Mouse (Mus musculus) mesoderm, embryonic 11.5 days (tissue): ENCODE data around the gene 0610010K14Rik.

Experiments used
- DNase-seq: peaks from one replicate; pipeline ENCODE4 v3.0.0-alpha.2; 2012; ENCODE audit warnings: low read depth, low spot score

0610010K14Rik gene

DNA sequence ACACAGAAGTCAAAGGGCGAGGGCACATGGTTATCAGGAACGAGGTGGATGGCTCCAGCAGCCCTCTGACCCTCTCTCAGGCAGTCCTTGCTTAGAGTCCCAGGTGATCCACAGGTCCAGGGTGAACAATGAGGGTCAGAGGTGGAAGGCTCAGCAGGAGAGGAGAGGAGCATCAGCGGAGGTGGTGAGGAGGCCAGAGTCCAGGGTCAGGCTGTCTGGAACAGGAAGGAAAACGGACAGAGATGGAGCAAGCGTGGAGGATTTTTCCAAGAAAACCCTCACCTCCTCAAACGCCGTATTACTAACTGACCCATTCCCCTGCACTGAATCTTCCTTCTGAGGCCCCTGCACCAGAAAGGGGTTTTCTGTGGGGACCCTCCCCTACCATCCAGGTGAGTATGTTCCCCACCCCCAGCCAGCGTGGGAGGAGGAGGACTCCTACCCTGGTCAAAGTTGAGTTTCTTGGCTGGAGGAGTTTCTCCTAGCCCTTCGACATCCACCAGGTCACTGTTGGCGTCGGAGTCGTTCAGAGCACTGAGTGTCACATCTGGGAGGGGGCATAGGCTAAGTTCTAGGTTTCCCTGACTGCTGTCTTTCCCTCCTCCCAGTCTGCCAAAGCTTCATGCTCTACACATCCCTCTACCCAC lies 2.3 kb downstream of the 0610010K14Rik start:
- no peak for DNase-seq

DNA sequence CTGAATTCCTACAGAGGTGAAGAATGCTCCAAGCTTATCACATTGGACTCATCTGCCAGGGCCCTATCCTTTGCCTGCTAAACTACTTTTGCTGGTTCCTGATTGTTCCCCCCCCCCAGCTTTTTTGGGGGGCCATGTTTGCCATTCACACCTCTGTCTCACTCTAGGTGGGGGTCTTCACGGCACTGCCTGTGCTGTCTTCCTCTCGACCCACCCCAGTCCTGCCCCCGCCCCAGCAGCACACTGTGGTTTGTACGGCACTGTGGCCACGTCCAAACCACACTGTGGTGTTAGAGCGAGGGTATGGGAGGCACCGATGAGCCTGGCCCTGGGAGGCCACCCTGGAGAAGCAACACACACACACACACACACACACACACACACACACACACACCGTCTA lies 3.2 kb downstream of the 0610010K14Rik start:
- no peak for DNase-seq

DNA sequence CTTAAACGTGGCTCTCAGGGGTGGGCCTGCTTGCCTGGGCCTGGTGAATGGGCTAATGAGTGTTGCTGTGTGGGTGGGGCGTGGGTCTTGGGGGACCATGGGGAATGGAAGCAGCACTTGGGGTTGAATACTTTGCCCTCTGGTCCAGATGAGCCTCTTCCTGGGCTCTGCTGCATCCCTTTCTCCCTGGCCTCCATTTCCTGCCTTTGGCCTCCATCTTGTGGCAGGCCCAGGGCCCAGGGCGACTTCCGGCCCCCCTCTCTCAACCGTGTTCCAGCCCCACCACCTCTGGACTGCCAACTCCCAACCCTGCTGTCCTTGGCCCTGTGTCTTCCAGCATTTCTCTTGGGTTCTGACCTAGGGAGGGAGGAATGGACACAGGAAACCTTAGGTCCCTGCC lies 3.7 kb downstream of the 0610010K14Rik start:
- DNase-seq, result no peak

DNA sequence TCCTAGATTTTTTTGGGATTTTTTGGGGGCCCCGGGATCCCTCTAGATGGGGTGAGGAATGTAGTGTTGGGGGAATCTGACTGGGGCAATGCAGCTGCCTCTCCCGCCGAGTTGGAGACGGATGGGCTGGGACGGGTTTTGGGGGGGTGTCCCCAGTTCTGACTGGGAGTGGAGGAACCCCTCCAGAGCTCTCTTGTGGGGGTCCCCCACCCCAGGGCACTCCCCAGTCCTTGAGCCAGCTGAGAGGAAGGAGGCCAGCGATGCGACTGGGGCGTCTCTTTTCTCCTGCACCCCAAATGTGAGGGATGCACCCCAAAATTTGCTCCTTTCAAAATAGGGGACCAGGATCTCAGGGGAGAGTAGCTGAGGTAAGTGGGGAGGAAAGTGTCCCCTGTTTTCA lies 4.7 kb downstream of the 0610010K14Rik start:
- no peak for DNase-seq

DNA sequence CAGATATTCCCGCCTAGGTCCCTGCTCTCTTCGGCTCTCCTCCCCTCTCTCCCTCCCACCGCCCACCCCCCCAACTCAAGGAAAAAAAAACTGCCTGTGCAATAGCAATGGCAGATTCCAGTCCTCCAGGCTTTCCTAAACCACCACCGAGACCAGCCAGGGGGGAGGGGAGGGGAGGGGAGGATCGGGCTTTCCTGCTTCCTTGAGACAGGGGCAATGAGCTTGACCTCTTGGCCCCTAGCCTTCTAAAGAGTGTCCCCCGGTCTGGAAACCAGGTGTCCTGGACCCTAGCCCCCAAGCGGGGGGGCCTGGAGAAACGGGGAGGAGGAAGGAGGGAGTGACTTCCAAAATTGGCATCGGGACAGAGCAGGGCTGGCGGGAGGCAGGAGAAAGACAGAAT lies 5.2 kb downstream of the 0610010K14Rik start:
- peak; percentile 68 for DNase-seq

- DNase-seq, result peak; percentile 88
These were observed 7.4 kb downstream of the 0610010K14Rik start for GRCm38 (mm10) chr11:70230239-70230727.

DNA sequence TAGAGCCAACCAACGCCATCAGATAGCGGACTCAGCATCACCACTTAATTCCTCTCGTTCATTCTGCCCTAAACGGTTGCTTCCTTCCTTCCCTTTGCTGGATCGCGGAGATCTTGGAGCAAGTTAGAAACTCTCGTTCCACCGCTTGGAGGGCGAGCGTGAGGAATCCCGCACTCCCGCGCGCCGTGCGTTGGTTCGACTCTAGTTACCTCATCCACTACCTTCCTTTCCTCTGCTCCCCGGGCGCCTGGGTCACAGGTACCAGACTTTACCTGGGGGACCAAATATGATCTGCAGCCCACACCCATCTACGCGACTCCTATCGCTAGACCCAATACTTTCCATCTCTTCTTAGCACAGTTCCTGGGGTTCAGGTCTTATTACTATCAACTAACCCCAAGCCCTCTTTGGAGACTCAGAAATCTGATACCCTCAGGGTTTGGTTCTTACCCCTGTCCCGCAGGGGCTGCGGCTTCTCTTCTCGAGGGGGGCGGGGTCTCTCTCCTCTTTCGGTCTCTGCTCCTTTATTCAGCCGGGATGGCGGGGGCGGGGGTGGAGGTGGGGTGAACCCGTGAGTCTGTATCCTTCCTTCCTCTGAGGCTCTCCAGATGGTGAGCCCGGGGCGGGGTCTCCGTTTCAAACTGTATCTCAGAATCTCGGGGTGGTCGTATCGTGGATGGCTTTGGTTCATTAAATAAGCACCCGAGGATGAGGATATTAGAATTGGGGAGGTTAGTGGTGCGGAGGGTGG lies 8.3 kb downstream of the 0610010K14Rik start, which contains the start of gene Bcl6b:
Bcl6b (minus strand) TSS at position 539 of the 751 bp plus-strand sequence.
- DNase-seq, result no peak

GRCm38 (mm10) chr11:70228828-70229227 lies 8.9 kb downstream of the 0610010K14Rik start:
- peak; percentile 87 for DNase-seq

DNA sequence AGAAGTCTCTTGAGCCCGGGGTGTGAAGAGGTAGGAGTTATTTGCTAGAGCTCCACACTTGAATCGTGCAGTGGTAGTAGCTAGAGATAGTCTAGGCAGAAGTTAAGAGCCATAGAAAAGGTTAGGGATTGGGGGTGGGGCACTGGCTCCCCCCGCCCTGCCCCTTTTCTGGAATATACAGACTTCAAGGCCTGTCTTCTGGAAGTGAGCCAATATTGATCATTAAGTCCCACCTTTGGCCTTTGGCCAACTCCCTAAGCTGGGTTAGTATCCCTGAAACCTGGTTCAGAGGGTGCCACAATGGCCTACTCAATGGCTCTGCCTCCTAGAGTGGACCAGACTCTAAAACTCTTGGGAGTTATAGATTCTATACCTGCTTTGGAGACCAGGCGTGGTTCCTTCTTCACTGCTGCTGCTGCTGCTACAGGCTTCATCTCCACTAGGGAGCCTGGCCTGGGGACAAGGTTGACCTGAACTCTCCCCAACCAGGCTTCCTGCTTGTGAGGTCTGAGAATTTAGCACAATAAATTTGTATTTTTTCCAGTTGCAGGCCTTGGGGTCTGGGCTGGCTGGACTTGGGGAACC lies 10.0 kb downstream of the 0610010K14Rik start:
- no peak for DNase-seq

GRCm38 (mm10) chr11:70227126-70227525 lies 10.6 kb downstream of the 0610010K14Rik start:
- no peak for DNase-seq

GRCm38 (mm10) chr11:70226602-70226890 lies 11.2 kb downstream of the 0610010K14Rik start:
- DNase-seq, result no peak

DNA sequence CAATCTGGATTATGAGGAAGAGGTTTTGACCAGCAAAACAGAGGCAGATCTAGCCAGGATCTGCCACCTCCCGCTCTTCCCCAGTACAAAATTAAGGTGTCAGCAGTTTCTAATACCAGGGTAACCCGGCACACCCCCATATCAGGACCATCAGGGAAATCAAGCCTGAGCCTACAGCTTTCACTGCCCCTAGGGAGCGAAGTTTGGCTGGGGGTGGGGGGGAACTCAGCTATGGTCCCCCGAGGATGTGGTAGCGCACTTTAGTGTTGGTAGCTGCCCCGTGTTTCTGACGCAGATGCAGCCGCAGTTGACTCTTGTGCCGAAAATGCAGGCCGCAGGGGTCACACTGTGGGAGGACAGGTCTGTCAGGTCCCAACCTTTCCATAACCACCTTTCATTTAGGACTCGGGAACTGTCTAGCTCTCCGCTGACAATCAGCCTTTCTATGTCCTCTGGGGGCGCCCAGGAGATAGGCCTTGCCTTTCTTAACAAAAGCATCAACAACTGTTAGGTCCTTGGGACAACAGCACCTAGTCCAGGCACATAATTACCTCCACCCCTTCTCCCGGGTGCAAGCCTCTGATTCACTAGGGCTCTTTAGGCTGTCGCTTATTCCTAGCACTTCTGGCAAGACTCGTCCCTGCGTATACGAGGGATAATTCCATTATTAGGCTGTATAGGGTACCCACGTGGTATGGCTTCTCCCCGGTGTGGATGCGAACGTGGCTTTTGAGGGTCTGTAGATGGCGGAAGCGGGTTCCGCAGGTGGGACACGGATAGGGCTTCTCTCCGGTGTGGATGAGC lies 11.7 kb downstream of the 0610010K14Rik start:
- no peak for DNase-seq

- DNase-seq, result no peak
These were observed 14.0 kb downstream of the 0610010K14Rik start for GRCm38 (mm10) chr11:70223724-70224123.

DNA sequence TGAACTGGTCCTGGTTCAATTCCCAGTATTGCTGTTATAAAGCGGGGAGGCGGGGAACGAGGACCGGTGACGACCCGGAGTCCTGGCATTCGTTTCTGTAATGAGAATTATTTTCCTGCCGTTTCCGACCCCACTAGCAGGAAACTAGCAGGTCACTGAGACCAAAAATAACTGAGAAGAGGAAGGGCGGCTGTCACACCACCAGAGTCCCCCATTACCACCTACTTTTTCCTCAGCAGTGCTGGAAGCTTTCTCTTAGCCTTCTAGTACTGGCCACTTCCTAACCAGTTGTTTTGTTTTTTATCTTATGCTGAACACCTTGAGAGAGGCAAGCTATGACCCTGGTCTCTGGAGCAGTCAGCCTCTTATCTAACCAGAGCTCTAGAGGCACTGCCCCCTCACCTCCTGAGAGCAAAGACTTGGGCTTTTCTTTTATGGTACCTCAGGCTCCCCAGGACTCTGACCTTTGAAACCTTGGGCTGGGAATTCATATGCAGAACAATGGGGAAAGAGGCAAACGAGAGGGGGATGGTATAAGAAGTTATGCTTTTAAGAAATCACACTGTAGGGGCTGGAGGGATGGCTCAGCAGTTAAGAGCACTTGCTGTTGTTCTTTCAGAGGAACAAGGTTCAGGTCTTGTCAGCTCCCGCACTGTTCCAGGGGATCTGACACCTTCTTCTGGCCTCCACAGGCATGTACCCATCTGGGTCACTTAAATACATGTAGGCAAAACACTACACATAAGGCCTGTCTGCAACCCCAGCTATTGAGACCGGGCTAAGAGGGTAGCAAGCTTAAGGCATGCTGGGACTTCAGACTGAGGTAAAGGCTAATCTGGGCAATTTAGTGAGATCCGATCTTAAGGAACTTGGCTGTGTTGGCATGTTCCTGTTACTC lies 15.9 kb downstream of the 0610010K14Rik start:
- DNase-seq, result no peak

DNA sequence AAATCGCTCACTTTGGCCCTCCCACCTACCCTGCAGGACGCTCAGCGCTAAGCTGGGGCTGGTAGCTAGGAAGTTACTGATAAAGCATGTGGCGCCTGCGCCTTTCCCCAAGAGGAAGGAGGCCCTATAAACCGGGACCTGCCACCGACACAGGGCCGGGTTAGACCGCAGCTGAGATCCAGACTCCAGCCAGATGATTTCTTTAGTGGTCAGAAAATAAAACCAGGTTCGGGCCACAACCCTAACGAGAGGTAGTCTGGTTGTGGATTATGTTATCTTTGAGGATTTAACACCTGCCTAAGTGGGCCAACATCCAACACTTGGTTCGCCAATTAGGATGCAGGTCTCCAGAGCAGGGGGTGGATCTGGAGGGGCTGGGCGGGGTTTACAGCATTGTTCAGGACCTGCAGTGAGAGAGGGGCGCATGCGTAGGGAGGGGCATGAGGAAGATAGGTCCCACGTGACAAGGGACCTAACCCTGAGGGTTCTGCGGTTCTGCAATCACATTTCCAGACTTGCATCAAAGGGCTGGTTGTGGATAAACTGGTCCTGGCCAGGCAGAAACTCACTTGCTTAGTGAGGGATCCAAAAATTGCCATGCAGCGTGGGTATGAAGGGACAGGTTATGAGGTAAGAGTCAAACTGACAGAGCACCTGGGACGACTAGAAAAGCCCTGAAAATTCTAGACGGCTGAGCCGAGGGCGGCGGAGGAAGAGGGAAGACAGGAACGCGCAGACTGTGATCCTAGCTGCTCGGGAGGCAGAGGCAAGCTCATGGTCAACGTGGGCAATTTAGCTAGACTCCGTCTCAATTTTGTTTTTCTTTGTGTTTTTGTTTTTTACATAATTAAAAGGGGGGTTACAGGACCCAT lies 16.7 kb downstream of the 0610010K14Rik start, which contains the start of gene Slc16a13:
Slc16a13 (minus strand) TSS at position 334 of the 872 bp plus-strand sequence.
- peak; percentile 96 for DNase-seq

DNA sequence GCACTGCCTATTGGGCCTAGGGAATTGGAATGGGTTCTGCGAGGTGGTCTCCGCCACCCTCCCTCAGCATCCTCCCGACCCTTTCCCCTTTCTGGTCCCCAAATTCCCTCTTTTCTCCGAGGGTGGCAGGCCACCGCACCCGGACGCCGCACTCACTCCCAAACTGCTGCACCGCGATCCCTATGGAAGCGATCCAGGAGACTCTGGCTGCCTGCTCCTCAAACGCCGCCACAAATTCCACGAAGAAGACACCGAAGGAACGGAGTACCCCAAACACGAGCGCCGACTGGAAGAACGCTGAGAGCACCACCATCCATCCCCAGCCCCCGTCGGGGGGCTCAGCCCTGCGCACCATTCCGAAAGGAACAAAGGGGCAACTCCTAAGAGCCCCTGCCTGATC lies 17.4 kb downstream of the 0610010K14Rik start:
- no peak for DNase-seq

DNA sequence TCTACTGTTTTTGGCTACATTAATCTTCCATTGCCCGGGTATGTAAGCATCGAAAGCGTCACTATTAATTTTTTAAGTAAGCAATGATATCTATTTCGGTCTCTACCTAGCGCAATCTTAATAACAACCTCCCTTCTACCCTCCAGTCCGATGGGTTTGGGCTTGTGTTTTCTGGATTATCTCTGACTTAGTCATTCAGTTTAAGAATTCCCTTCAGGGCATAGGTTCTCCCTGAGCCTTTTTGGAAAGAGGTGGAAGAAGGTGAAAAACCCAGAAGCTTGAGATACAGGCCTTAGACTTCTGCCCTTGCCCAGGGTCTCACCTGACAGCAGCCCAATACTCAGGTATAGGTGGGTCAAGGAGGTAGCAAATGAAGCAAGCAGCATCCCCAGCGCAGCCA lies 17.8 kb downstream of the 0610010K14Rik start:
- DNase-seq, result no peak

GRCm38 (mm10) chr11:70218741-70219470 lies 18.8 kb downstream of the 0610010K14Rik start:
- no peak for DNase-seq

DNA sequence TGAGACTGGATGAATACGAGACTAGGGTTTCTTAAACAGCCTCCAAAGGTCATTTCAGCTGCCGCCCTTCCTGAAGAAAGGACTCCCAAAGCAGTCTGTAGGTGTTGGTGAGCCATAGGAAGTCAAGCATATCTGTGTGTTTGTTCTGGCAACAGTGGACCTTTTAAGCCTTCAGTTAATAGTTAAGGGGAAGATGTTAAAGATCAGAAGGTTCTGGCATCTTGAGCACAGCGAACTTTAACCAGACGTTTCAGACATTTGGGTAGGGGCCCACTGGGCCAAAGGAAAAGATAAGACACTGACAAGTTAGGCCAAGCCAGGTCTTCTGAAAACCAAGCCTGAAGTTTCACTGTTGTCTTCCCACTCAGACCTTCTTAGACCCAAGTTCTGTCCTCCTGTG lies 19.7 kb downstream of the 0610010K14Rik start:
- no peak for DNase-seq
